ENCODE assay signal across 25 mouse cellular contexts in genomic region chr1:82461041-82461440, GRCm38 (mm10).
A peak's percentile ranks its signal among the peaks of the same experiment; 100 is the strongest.
DNase-seq lines count a peak whose midpoint lies in the region; ATAC-seq lines count a peak whose summit lies in the region.
"Had no signal": no experiment of that assay in that cellular context is flagged by ENCODE, and none has a peak within 500 bp of the region (broad histone marks: within the 10 kb centered on the region; RNA-seq: fewer than 3 reads in every experiment).

No protein-coding gene starts in this region.

- H3K27me3 ChIP-seq in heart, embryonic 12.5 days (replicated peaks), result no peaks in the 10 kb centered on the region
- H3K27me3 ChIP-seq: CH12.LX; forebrain, embryonic 13.5 days; hindbrain, embryonic 15.5 days; midbrain, embryonic 15.5 days; neural tube, embryonic 15.5 days had no signal

- no peak overlapping the region for H3K27ac ChIP-seq in heart, embryonic 12.5 days (ENCODE audit: poor library complexity, severe bottlenecking)
- H3K27ac ChIP-seq: forebrain, embryonic 13.5 days; hindbrain, embryonic 10.5 days; hindbrain, embryonic 15.5 days; liver, embryonic 14.5 days; midbrain, embryonic 10.5 days; midbrain, embryonic 15.5 days; neural tube, embryonic 15.5 days had no signal

- WGBS in heart, embryonic 12.5 days, result 70% methylated on average over 4 of the region's 4 CpGs

- DNase-seq in gastrocnemius, adult 18-20 months (ENCODE audit: low spot score), result peak; percentile 70
- DNase-seq in gastrocnemius, postnatal 10 days, result no peak
- peak; percentile 39 to 65 for DNase-seq in heart, postnatal 10 days
- DNase-seq in gastrocnemius, postnatal 36 days, result peak; percentile 45 to 49
- peak; percentile 85 for DNase-seq in skeletal muscle tissue, adult 2 months (ENCODE audit: low read depth, low spot score)
- DNase-seq in frontal cortex, adult 2 months (ENCODE audit: extremely low spot score in 1 of 2, low spot score in 1 of 2), result no peak
- DNase-seq in spleen, postnatal 14 days (ENCODE audit: low spot score in 2 of 2), result no peak
- DNase-seq: adrenal gland, adult 8-10 months; cerebellum, adult 8-10 months; cerebellum, postnatal 36 days; kidney, adult 11 months; kidney, postnatal 14 days; liver; lung, embryonic 14.5 days; right cerebral cortex, adult 18-20 months had no signal

- no peak overlapping the region for H3K4me2 ChIP-seq in heart, embryonic 12.5 days
- H3K4me2 ChIP-seq: forebrain, embryonic 13.5 days; hindbrain, embryonic 15.5 days; lung, embryonic 14.5 days; midbrain, embryonic 15.5 days; neural tube, embryonic 15.5 days had no signal

- H3K9me3 ChIP-seq in heart, embryonic 12.5 days (replicated peaks), result no peaks in the 10 kb centered on the region
- H3K9me3 ChIP-seq: forebrain, embryonic 13.5 days; hindbrain, embryonic 10.5 days; hindbrain, embryonic 15.5 days; midbrain, embryonic 10.5 days; midbrain, embryonic 15.5 days; neural tube, embryonic 15.5 days had no signal

- no peaks in the 10 kb centered on the region for H3K36me3 ChIP-seq in heart, embryonic 12.5 days
- H3K36me3 ChIP-seq: hindbrain, embryonic 10.5 days; hindbrain, embryonic 15.5 days; midbrain, embryonic 10.5 days; midbrain, embryonic 15.5 days; neural tube, embryonic 15.5 days had no signal

- H3K4me1 ChIP-seq in heart, embryonic 12.5 days (replicated peaks), result no peaks in the 10 kb centered on the region
- H3K4me1 ChIP-seq: hindbrain, embryonic 15.5 days; midbrain, embryonic 15.5 days; neural tube, embryonic 15.5 days had no signal

- no peak for ATAC-seq in heart, embryonic 12.5 days (ENCODE audit: insufficient number of reproducible peaks, low FRiP score)
- ATAC-seq: forebrain, embryonic 13.5 days; inflammation-experienced regulatory T-cells, adult 6 months; midbrain, embryonic 15.5 days had no signal

- intact Hi-C loops in heart, postnatal 10 days (cut with DNase I), result no loop called here
- intact Hi-C loops in gastrocnemius, postnatal 36 days (cut with DNase I), result no loop called here

- no peak overlapping the region for H3K9ac ChIP-seq in heart, embryonic 12.5 days
- H3K9ac ChIP-seq: forebrain, embryonic 13.5 days; hindbrain, embryonic 15.5 days; liver, embryonic 14.5 days; lung, embryonic 14.5 days; midbrain, embryonic 15.5 days; neural tube, embryonic 15.5 days had no signal

- no peak overlapping the region for H3K4me3 ChIP-seq in heart, embryonic 12.5 days
- H3K4me3 ChIP-seq: forebrain, embryonic 13.5 days; hindbrain, embryonic 10.5 days; hindbrain, embryonic 15.5 days; midbrain, embryonic 10.5 days; midbrain, embryonic 15.5 days; neural tube, embryonic 15.5 days had no signal

Comparison
In these comparisons a context has a peak if more than half of its experiments do, and no peak if none do; other contexts are left out.
1. DNase-seq: peak in gastrocnemius, adult 18-20 months (single experiment), heart, postnatal 10 days (2 of 2), gastrocnemius, postnatal 36 days (2 of 2) and skeletal muscle tissue, adult 2 months (single experiment); none in gastrocnemius, postnatal 10 days (single experiment), frontal cortex, adult 2 months (0 of 2) and spleen, postnatal 14 days (0 of 2).